ENCODE assay signal across 30 mouse cellular contexts in the genomic region with DNA sequence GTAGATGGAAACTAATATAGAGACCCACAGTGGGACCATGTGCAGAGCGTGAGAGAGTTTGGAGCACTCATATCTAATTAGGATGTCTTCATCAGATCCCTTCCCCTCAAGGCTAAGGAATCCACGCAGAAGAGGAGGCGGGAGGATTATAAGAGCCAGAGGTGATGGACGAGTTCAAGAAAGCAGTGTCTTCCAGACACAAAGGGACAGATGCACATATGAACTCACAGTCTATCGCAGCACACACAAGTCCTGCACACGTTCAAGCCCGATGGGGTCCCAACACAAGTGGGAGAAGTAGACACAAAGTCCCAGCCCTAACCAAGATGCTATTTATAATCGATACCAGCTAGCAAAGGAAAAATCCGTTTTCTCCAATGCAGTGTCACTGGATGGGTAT.
"Had no signal": no experiment of that assay in that cellular context is flagged by ENCODE, and none has a peak within 500 bp of the region (broad histone marks: within the 10 kb centered on the region; RNA-seq: fewer than 3 reads in every experiment).

No protein-coding gene starts in this region.

- H3K36me3 ChIP-seq: heart, embryonic 12.5 days; heart, embryonic 13.5 days; heart, embryonic 15.5 days; hindbrain, embryonic 10.5 days; hindbrain, embryonic 12.5 days; hindbrain, embryonic 13.5 days; hindbrain, embryonic 15.5 days; intestine, embryonic 15.5 days; kidney, embryonic 15.5 days had no signal

- H3K27me3 ChIP-seq: heart, embryonic 12.5 days; heart, embryonic 13.5 days; heart, embryonic 15.5 days; hindbrain, embryonic 12.5 days; hindbrain, embryonic 13.5 days; hindbrain, embryonic 15.5 days; intestine, embryonic 15.5 days; kidney, embryonic 15.5 days had no signal

- DNase-seq: heart, postnatal 10 days; heart, postnatal 14 days; heart, postnatal 36 days; heart, postnatal 4 days; kidney, adult 11 months; kidney, adult 18-20 months; kidney, adult 2 months; kidney, adult 8-10 months; kidney, adult 9 months; kidney, postnatal 10 days; kidney, postnatal 14 days; kidney, postnatal 25 days; kidney, postnatal 36 days; kidney, postnatal 4 days; layer of hippocampus, adult 9-11 months; layer of hippocampus, postnatal 36 days had no signal

- H3K4me3 ChIP-seq: heart, embryonic 12.5 days; heart, embryonic 13.5 days; heart, embryonic 15.5 days; hindbrain, embryonic 10.5 days; hindbrain, embryonic 12.5 days; hindbrain, embryonic 13.5 days; hindbrain, embryonic 15.5 days; intestine, embryonic 15.5 days; kidney, embryonic 15.5 days; layer of hippocampus, adult 2 months; left cerebral cortex, adult 2 months had no signal

- H3K27ac ChIP-seq: heart, embryonic 13.5 days; heart, embryonic 15.5 days; hindbrain, embryonic 10.5 days; hindbrain, embryonic 12.5 days; hindbrain, embryonic 13.5 days; hindbrain, embryonic 14.5 days; hindbrain, embryonic 15.5 days; hindbrain, postnatal 0 days; intestine, embryonic 15.5 days; kidney, embryonic 15.5 days; kidney, postnatal 0 days; layer of hippocampus, adult 2 months; left cerebral cortex, adult 2 months had no signal

- H3K4me1 ChIP-seq: hindbrain, embryonic 12.5 days; intestine, embryonic 15.5 days had no signal

- H3K9me3 ChIP-seq: heart, embryonic 12.5 days; heart, embryonic 13.5 days; heart, embryonic 15.5 days; hindbrain, embryonic 10.5 days; hindbrain, embryonic 12.5 days; hindbrain, embryonic 13.5 days; hindbrain, embryonic 15.5 days; intestine, embryonic 15.5 days; kidney, embryonic 15.5 days had no signal
